Mouse (Mus musculus) megakaryocyte, adult 5-6 weeks (primary cell): ENCODE data around the gene Tymp. TPM values are rescaled to one million over a fixed set of nuclear protein-coding genes. Genes with fewer than 3 reads are reported as not detected.

Source experiments
- ATAC-seq: 2 replicates; pipeline ENCODE4 v1.8.0; 2016; ENCODE audit warnings: mild to moderate bottlenecking, inconsistent platforms; ENCODE audit not compliant: poor library complexity, severe bottlenecking
- total RNA-seq, 2 experiments: library from RNA; stranded (forward) in 1 of 2; stranded (reverse) in 1 of 2; fragments of 153-499, 151-499 nt in 1 of 2; fragments of 221-1000, 200-1000 nt in 1 of 2; gene quantifications; 2 replicates each; pipeline versions ENCODE4 v1.2.3 to v1.2.4; 2015 to 2017

The Tymp gene
- total RNA-seq (2015) (not detected in 2 replicates), total RNA-seq (2017) (0.07 and 0.12 TPM in 2 replicates)

DNA sequence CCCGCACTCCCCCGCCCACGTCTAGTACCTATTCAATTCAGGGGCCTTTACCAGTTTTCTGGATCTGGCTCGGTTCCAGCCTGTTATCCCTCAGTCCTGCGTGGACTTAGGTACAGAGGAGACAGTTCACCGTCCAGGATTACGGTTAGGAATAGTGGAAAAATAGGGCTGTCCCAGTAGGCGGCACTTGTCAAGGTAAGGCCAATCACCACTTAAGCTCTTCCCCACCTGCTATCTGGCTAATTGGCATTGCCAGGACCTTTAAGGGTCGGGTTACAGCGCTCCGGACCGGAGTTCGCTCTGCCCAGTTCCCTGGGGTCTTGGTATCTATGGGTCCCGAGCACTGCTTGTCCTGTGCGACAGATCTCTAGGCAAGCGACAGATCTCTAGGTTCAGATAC, at the start of gene Tymp:
Tymp (minus strand) TSS at position 83 of the 400 bp plus-strand sequence.
- no peak for ATAC-seq

DNA sequence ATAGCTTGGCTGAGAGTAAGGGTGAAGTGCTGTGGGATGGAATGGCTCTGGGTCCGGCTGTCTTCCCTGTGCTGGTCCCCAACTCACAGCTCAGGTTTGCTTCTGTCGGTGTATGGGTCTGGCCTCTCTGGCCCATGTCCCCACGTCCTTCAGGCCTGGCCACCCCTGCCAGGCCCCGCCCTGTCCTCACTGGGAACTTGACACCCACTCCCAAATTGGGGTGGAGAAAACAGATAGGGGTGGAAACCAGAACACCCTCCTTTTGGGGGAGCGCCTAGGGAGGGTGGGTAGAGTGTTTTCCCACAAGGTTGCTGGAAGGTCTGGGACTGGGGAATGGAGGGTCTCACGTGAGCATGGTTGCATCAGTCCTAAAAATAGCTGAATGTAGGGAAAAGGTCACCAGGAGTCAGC, 48.9 kb upstream of the Tymp start, which contains the start of gene Cpt1b:
Cpt1b (minus strand) TSS at position 153 of the 411 bp plus-strand sequence.
- no peak for ATAC-seq

DNA sequence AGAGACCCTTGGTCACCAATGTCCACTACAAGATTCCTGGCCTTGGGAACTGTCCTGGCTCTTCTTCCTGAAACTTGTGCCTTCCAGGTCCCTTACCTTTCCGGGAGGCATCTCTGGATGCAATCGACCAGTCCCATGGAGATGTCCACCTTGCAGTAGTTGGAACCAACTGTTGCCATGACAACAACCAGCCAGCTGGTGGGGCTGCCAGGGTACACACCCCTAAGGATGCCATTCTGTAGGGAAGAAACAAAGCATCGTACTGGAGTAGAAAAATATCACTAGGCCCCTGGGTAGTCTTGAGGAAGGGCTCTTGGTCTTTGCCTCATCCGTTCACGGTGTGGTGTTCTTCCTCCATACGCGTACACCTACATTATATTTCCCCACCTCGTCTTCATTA, 47.8 kb upstream of the Tymp start:
- ATAC-seq, result no peak

DNA sequence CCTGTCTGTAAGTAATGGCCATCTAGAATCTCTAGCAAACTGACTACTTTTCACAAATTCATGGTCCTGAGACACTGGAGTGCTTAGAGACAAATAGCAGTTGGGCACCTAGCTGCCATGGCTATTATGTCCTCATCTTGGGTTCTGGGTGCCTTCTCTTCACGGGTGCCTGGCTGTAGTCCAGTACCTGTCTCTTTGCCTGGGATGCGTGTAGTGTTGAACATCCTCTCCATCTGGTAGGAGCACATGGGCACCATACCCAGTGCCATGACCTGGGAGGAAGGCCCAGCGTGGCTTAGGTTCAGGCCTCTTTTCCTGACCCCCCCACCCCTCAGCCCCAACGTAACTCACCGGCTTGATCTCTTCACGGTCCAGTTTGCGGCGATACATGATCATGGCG, 45.1 kb upstream of the Tymp start:
- ATAC-seq, result no peak

DNA sequence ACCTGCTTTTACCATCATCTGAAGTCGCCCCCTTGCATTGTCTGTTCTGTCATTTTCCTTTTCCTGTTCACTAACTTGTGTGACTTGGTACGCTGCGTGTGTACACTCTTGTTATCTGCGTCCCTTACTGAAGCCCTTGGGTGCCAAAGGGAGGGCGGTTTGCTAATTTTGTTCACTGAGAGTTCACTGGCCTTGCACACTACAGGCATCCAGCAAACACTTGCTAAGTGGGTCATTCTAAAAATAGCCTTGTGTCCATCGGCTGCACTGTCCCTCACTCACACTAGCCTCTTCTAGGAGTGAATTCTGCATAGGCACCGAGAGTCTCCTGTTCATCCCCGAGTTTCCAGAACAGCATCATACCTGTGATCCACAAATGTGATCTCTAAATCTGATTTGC, 38.4 kb upstream of the Tymp start:
- no peak for ATAC-seq

DNA sequence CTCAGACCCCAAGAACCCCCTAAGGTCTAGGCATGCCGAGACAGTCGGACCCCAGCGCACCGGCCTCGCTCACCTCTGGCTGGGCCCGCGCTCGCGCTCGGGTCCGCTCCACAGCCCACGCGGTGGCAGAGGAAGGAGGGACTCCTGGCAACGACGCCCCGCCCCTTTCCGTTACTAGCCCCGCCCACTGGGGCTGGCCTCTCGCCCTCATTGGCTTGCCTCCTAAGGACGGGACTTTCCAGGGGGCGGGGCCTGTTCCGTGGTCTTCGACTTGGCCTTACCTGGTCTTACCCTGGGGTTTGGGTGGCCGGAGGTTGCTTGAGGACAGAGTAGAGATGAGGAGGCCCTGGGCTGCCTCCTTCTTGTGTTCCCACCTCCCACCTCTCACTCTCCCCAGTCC, 33.3 kb upstream of the Tymp start, which contains the start of gene Syce3:
Syce3 (minus strand) TSS at position 386 of the 400 bp plus-strand sequence.
- ATAC-seq, result no peak

DNA sequence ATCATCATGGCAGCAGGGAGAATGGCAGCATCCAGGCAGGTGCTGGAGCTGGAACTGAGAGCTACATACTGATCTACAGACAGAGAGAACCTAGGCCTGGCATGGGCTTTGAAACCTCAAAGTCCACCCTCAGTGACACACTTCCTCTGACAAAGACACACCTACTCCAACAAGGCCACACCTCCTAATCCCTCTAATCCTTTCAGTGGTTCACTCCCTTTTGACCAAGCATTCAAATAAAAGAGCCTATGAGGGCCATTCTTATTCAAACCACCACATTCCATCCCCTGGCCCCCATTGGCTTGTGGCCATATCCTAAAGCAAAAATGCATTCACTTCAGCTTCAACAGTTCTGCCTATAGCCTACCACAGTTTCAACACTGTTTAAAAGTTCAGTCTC, 29.9 kb upstream of the Tymp start:
- ATAC-seq, result no peak

DNA sequence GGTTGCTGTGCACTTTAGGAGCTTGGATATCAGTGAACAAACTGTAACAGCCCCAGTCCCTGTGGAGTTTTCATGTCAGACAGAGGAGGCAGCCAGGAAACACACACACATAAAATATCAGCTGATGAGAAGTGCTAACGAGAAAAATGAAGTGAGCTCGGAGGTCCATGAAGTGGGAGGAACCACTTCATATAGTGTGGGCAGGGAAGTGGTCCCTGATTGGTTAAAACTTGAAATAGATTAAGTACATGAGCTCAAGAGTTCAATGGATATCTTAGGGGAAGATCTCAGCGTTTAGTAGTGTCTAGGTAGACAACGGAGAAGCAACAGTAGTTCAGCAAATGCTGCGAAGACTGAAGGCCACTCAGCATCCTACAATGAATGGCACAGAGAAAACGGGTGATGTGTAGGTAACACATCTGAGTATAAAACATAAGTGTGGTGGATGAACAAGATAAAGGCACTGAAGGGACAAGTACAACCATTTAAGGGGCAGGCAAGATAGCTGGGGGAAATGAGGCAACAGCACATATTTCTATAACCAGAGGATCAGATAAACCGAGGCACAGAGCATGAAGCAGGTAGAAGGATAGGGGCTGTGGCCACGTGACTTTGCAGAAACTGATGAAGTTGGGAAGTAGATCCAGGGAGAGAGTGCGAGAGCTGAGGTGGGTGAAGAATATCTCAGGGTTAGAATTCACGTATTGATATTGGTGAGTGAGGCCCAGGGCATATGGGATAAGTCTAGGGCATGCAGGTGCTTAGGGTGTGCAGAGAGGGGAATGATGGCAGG, 28.2 kb upstream of the Tymp start:
- ATAC-seq, result no peak

DNA sequence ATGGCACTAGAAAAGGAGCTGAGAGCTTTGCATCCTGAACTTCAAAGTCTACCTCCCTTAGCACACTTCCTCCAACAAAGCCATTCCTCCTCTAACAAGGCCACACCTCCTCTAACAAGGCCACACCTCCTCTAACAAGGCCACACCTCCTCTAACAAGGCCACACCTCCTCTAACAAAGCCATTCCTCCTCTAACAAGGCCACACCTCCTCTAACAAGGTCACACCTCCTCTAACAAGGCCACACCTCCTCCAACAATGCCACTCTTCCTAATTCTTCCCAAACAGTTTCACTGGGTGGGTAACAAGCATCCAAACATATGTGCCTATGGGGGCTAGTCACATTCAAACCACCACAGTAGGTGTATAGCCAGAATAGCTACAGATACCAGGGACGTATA, 25.6 kb upstream of the Tymp start:
- ATAC-seq, result no peak

DNA sequence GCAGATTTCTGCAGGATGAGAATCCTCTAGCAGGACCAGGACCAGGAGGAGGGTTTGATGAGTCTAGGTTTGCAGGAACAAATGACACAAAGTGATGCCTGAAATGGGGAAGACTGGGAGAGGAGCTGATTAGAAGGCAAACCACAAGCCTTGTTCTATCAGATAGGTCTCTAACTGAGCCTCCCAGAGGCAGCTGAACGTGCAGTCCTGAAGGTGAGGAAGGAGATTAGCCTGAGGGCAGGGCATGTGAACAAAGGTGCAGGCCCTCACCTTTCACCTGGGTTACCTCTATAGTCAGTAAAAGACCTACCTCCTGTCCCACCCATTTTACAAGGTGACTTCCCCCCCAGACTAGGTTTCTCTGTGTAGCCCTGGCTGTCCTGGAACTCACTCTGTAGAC, 22.9 kb upstream of the Tymp start:
- no peak for ATAC-seq

DNA sequence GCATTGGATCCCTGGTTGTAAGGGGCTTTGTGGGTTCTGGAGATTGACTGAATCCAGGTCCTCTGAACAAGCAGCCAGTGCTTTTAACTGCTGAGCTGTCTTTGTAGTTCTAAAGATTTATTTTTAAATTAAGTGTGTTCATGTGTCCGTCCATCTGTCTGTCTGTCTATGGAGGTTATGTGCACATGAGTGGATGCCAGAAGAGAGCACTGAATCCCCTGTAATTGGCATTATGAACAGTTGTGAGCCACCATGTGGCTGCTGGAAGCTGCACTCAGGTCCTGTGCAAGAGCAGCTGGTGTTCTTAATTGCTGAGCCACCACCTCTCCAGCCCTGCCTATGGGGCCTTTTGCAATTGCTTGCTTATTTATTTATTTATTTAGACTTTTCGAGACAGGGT, 21.3 kb upstream of the Tymp start:
- ATAC-seq, result no peak

DNA sequence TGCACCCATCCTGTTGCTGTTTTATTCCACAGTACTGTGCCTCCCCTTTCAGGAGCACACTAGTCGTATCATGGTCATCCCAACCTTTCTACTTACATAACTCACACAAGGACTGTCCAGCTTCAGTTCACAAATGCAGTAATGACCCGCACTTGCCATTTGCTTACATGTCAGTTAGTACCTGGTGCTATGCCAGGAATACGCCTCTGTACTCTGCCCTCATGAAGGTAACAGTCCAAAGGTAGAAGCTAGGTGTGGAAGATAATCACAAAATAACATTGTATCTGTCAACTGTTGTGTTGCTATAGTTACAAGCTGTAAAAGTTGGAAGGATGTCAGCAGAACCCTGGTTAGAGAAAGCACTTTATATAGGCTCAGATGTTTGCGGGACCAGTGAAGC, 20.0 kb upstream of the Tymp start:
- no peak for ATAC-seq

DNA sequence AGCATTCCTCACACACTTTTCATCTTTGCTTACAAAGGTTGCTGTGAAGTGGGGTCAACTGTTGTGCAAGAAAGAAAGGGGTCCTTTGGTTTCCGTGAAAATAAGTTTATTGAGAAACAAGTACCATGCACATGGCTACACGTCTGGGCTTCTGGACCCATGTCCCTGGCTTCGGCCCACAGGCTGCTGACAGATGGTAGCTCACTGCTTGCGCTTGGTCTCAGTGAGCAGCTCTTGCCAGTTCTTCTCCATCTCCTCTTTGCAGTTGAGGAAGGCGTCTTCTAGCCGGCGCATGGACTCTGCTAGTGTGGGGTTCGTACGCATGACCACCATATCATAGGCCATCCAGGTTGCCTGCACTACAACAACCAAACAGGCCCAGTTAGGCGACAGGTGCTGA, 13.2 kb upstream of the Tymp start:
- ATAC-seq, result no peak

DNA sequence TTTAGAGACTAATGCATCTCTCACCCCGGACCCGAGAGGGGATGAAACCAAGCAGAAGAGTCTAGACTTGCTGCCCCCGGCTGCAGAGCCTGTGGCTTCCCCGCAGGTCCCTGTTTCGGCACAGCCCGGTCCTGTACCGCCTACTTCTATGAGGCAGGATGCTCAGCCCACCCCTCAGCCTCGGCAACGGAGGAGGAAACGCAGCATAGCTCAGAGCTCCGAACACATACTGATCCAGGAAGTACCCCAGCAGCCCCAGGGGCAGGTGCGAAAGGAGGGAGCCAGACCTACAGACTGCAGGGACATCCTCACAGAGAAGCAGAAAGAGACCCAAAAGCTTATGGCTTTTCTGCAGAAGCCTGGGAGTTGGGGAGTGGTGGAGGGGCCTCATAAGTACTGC, 10.3 kb upstream of the Tymp start:
- no peak for ATAC-seq

DNA sequence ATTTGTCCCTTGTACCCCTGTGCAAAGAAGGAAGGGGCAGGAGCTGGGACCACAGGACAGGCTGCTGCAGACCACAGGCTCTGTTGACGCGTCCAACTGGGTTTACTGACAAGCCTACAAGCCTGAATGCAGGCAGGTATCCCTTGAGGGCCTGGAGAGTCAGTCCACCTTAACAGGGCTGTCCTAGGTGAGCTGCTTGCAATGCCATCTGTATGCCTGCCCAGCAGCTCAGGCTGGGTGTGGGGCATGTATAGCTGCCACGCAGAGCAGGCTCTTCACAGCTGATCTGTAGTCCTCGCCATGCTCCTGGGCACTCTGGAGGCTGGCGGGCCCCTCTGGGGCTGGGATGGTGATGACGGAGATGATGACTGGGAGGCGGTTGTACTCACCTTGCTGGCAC, 7.8 kb upstream of the Tymp start, which contains the start of gene Klhdc7b:
Klhdc7b (plus strand) TSS at position 301 of the 400 bp plus-strand sequence.
- ATAC-seq, result no peak

DNA sequence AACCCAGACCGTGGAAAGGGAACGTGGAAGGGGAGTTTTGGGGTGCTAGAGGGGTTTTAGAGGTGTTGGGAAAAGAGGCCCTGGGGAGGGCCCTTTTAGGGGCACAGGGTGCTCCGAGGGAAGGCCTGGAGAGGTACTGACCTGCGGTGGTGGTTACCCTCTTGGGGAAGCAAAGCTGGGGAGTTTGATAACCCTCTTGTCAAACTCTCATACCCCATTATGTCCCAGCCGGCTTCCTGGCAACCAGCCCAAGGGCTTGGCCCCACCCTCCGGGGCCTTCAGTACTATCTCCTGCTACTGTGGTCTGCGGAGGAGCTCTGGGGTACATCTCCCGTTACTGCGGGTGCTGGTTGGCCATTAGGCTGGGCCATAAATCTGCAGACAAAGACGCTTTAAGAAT, 2.6 kb upstream of the Tymp start:
- ATAC-seq, result no peak

DNA sequence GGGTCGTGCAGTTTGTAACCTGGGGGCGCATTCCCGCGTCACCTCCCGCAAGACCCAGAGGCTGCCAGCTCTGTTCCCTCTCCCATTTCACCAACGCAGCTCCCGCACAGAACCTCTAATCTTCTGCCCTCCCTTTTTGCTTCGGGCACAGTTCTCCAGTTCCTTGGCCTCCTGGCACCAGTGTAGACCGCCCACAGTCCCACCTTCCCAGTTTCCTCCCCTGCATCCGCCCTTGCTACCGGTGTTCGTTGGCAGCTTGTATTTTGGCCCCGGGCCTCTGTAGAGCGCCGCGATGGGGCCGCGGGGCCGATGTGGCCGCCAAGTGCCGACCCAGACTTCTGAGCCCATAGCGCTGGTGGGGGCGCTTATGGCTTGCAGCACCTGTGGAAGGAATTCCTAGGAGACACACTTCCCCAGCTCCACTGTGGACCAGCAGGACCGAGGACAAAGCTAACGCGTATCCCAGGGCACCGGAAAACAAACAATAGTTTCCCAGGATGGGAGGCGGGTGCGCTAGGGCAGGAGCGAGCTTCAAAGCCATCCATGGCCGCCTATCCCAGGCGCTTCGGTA, 2.1 kb upstream of the Tymp start, which contains the start of gene Odf3b:
Odf3b (minus strand) TSS at position 452 of the 571 bp plus-strand sequence.
- peak; percentile 30 for ATAC-seq

DNA sequence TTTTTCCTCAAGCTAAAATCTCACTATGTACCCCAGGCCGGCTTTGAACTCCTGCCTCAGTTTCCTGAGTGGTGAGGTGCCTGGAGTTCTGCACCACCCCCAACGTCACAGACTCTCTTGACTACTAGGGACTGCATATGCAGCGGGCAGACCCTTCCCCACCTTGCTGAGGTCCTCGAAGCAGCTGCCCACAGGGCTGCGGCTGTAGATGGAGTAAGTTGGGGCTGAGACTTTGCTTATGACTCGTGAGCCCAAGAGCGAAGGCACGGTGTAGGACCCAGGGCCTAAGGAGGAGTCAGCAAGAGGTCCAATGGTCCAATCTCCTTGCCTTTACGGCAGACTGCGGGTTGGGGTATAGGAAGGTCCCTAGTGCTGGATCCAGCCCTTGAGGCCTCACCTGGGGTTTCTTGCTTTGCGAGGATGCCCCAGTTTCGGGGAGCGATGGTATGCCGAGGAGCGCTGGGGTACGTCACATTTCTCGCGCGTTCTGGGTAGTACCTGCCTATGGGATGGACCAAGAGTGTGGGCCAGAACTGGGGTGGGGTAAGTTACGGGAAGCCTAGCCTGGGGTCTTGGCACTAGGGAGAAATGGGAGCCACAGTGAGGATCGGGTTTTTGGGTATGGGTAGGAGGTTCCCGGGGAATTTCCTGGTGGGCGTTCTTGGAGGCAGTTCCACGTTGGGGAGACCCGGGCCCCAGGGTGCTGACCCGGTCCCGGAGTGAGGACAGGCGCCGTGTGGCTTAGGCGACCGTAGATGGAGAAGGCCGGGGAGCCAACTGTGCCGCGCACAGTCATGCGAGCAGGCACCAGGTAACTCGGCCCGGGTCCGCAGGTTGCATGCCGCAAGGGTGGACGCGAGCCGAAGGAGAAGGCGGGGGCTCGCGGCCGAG, 1.3 kb upstream of the Tymp start:
- no peak; the same call in 1 of the 2 replicates for ATAC-seq

DNA sequence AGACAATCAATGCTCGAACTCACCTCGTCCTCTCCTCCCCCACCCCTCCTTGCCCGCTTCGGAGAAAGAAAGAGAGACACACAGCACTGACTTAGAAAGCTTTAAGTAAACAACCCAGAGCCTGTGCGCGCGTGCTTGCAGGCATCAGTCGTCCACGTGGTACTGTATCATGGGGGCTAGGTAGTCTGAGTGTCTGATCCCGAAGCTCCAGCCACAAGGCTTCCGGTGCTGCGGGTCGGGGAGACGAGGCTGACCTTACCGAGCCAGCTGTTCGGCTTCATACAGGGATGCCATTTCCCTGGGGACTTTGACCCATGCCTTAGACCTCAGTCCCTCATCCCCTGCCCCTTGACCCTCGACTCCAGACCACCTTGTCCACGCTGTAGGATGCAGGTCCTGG, 523 bp upstream of the Tymp start:
- no peak for ATAC-seq

DNA sequence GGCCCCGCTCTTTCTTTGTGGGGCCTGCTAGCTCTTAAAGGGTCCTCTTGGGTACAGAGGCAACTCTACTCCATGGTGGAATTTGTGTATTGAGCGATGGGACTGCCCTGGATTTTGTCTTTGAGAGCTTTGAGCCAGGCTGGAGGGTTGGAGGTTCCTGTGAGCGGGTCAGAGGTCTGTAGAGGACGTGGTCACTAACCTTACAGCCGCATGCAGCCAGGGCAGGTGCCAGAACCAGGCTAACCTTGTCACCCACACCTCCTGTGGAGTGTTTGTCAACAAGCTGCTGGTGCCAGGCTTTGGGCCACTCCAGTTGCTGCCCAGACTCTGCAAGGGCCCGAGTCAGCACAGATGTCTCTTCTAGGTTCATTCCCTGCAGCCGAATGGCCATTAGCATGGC, 799 bp downstream of the Tymp start:
- ATAC-seq, result no peak

DNA sequence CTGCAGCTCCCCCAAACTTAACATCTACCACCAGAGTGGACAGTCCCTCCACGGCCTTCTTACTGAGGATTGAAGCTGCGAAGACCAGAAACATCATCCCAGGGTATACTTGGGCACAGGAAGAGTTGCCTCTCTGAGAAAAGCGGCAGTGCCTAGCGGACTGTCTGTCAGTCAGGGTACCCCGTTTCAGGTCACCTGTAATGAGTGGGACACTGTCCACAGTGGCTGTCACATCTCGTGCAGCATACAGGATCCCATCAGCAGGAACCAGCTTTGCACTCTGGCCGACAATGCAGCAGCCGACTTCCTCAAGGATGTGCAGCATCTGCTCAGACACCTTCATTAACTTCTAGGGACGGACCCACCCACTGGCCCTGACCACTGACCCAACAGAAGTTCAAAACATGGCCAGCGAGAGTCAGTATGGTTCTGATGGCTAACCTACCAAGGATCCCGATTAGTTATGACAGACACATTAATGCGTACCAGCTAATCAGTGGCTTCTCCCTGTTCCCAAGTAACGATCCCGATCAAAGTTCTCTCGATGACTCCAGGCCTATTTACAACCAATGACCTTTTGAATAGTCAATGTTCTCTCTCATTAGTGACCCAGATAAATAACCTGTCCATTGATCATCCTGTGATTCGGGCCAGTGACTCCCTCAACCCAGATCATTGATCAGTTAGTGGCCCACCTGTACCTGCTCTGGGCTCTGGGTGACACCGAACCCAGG, 1.9 kb downstream of the Tymp start:
- ATAC-seq, result no peak
